Mouse (Mus musculus): ENCODE measurements around the gene Trim58. TPM values are rescaled to one million over a fixed set of nuclear protein-coding genes. Genes with fewer than 3 reads are reported as not detected.

Gene Trim58
- total and polyA plus RNA-seq, 2 experiments from 2014 or later = 0.05 TPM; not detected in 1

GRCm38 (mm10) chr11:58604688-58605087, 35.6 kb upstream of the Trim58 start:
- WGBS = 60% methylated on average over 2 of the region's 2 CpGs
- DNase-seq (ENCODE audit: low spot score) = no peak
- ATAC-seq (ENCODE audit: insufficient read depth, low read depth) = no peak
- TF ChIP-seq CTCF (IDR thresholded peaks at IDR 0.05; ENCODE audit: low read depth) = no peak
- no peak for TF ChIP-seq EP300 (IDR thresholded peaks at IDR 0.05; ENCODE audit: low read depth)
- H3K36me3 ChIP-seq (replicated peaks; ENCODE audit: control insufficient read depth, insufficient read depth, low read length) = no peaks in the 10 kb centered on the region
- no peaks in the 10 kb centered on the region for H3K27me3 ChIP-seq (ENCODE audit: control insufficient read depth, insufficient read depth, low read length)
- no peak overlapping the region for H3K4me2 ChIP-seq (ENCODE audit: low read depth, low read length)
- no peaks in the 10 kb centered on the region for H3K9me3 ChIP-seq (replicated peaks; ENCODE audit: control insufficient read depth, low read length)
- H3K9ac ChIP-seq (replicated peaks; ENCODE audit: low read depth, low read length) = no peak overlapping the region
- no peaks in the 10 kb centered on the region for H3K4me1 ChIP-seq (ENCODE audit: control insufficient read depth, insufficient read depth)
- H3K4me3 ChIP-seq (ENCODE audit: low read depth, low read length) = no peak overlapping the region
- no peak overlapping the region for H3K27ac ChIP-seq (ENCODE audit: low read depth)

GRCm38 (mm10) chr11:58605228-58605627, 35.0 kb upstream of the Trim58 start:
- WGBS = 41% methylated on average over 3 of the region's 3 CpGs
- no peak for ATAC-seq (ENCODE audit: insufficient read depth, low read depth)
- no peaks in the 10 kb centered on the region for H3K36me3 ChIP-seq (replicated peaks; ENCODE audit: control insufficient read depth, insufficient read depth, low read length)
- no peak overlapping the region for H3K4me3 ChIP-seq (ENCODE audit: low read depth, low read length)
- no peaks in the 10 kb centered on the region for H3K27me3 ChIP-seq (ENCODE audit: control insufficient read depth, insufficient read depth, low read length)
- no peak for TF ChIP-seq CTCF (IDR thresholded peaks at IDR 0.05; ENCODE audit: low read depth)
- TF ChIP-seq EP300 (IDR thresholded peaks at IDR 0.05; ENCODE audit: low read depth) = no peak
- no peak overlapping the region for H3K27ac ChIP-seq (ENCODE audit: low read depth)
- H3K4me1 ChIP-seq (ENCODE audit: control insufficient read depth, insufficient read depth) = no peaks in the 10 kb centered on the region
- H3K9ac ChIP-seq (replicated peaks; ENCODE audit: low read depth, low read length) = no peak overlapping the region
- no peak for DNase-seq (ENCODE audit: low spot score)
- H3K9me3 ChIP-seq (replicated peaks; ENCODE audit: control insufficient read depth, low read length) = no peaks in the 10 kb centered on the region
- no peak overlapping the region for H3K4me2 ChIP-seq (ENCODE audit: low read depth, low read length)

- no peak for TF ChIP-seq EP300 (IDR thresholded peaks at IDR 0.05; ENCODE audit: low read depth)
- TF ChIP-seq CTCF (IDR thresholded peaks at IDR 0.05; ENCODE audit: low read depth) = no peak
- no peaks in the 10 kb centered on the region for H3K9me3 ChIP-seq (replicated peaks; ENCODE audit: control insufficient read depth, low read length)
- H3K36me3 ChIP-seq (replicated peaks; ENCODE audit: control insufficient read depth, insufficient read depth, low read length) = no peaks in the 10 kb centered on the region
- WGBS = 72% methylated on average over 12 of the region's 12 CpGs
- no peaks in the 10 kb centered on the region for H3K27me3 ChIP-seq (ENCODE audit: control insufficient read depth, insufficient read depth, low read length)
- H3K4me3 ChIP-seq (ENCODE audit: low read depth, low read length) = no peak overlapping the region
- no peak overlapping the region for H3K4me2 ChIP-seq (ENCODE audit: low read depth, low read length)
- no peak for DNase-seq (ENCODE audit: low spot score)
- no peak for ATAC-seq (ENCODE audit: insufficient read depth, low read depth)
- no peak overlapping the region for H3K9ac ChIP-seq (replicated peaks; ENCODE audit: low read depth, low read length)
- no peak overlapping the region for H3K27ac ChIP-seq (ENCODE audit: low read depth)
- H3K4me1 ChIP-seq (ENCODE audit: control insufficient read depth, insufficient read depth) = no peaks in the 10 kb centered on the region
Observed at GRCm38 (mm10) chr11:58606177-58606919, 33.9 kb upstream of the Trim58 start.

GRCm38 (mm10) chr11:58607030-58607429, 33.2 kb upstream of the Trim58 start:
- WGBS = 75% methylated on average over 6 of the region's 6 CpGs
- TF ChIP-seq CTCF (IDR thresholded peaks at IDR 0.05; ENCODE audit: low read depth) = no peak
- TF ChIP-seq EP300 (IDR thresholded peaks at IDR 0.05; ENCODE audit: low read depth) = no peak
- Histone ChIP-seq H3K27me3 (ENCODE audit: control insufficient read depth, insufficient read depth, low read length) (no peaks in the 10 kb centered on the region), H3K27ac (ENCODE audit: low read depth) (no peak overlapping the region), H3K9ac (replicated peaks; ENCODE audit: low read depth, low read length) (no peak overlapping the region), H3K36me3 (replicated peaks; ENCODE audit: control insufficient read depth, insufficient read depth, low read length) (no peaks in the 10 kb centered on the region), H3K4me1 (ENCODE audit: control insufficient read depth, insufficient read depth) (no peaks in the 10 kb centered on the region), H3K9me3 (replicated peaks; ENCODE audit: control insufficient read depth, low read length) (no peaks in the 10 kb centered on the region), H3K4me2 (ENCODE audit: low read depth, low read length) (no peak overlapping the region), H3K4me3 (ENCODE audit: low read depth, low read length) (no peak overlapping the region)
- no peak for DNase-seq (ENCODE audit: low spot score)
- ATAC-seq (ENCODE audit: insufficient read depth, low read depth) = no peak

- Histone ChIP-seq H3K9ac (replicated peaks; ENCODE audit: low read depth, low read length) (no peak overlapping the region), H3K9me3 (replicated peaks; ENCODE audit: control insufficient read depth, low read length) (no peaks in the 10 kb centered on the region), H3K36me3 (replicated peaks; ENCODE audit: control insufficient read depth, insufficient read depth, low read length) (no peaks in the 10 kb centered on the region), H3K27me3 (ENCODE audit: control insufficient read depth, insufficient read depth, low read length) (no peaks in the 10 kb centered on the region), H3K4me2 (ENCODE audit: low read depth, low read length) (no peak overlapping the region), H3K4me1 (ENCODE audit: control insufficient read depth, insufficient read depth) (no peaks in the 10 kb centered on the region), H3K4me3 (ENCODE audit: low read depth, low read length) (no peak overlapping the region), H3K27ac (ENCODE audit: low read depth) (no peak overlapping the region)
- TF ChIP-seq CTCF (IDR thresholded peaks at IDR 0.05; ENCODE audit: low read depth) (no peak), EP300 (IDR thresholded peaks at IDR 0.05; ENCODE audit: low read depth) (no peak)
- DNase-seq (ENCODE audit: low spot score) (no peak), ATAC-seq (ENCODE audit: insufficient read depth, low read depth) (no peak)
- 57% methylated on average over 3 of the region's 3 CpGs for WGBS
Observed at GRCm38 (mm10) chr11:58613359-58613758, 26.9 kb upstream of the Trim58 start.

GRCm38 (mm10) chr11:58614526-58614925, 25.7 kb upstream of the Trim58 start:
- Histone ChIP-seq H3K4me1 (ENCODE audit: control insufficient read depth, insufficient read depth) (no peaks in the 10 kb centered on the region), H3K9ac (replicated peaks; ENCODE audit: low read depth, low read length) (no peak overlapping the region), H3K9me3 (replicated peaks; ENCODE audit: control insufficient read depth, low read length) (no peaks in the 10 kb centered on the region), H3K36me3 (replicated peaks; ENCODE audit: control insufficient read depth, insufficient read depth, low read length) (no peaks in the 10 kb centered on the region), H3K27ac (ENCODE audit: low read depth) (no peak overlapping the region), H3K4me2 (ENCODE audit: low read depth, low read length) (no peak overlapping the region), H3K27me3 (ENCODE audit: control insufficient read depth, insufficient read depth, low read length) (no peaks in the 10 kb centered on the region), H3K4me3 (ENCODE audit: low read depth, low read length) (no peak overlapping the region)
- no peak for TF ChIP-seq EP300 (IDR thresholded peaks at IDR 0.05; ENCODE audit: low read depth)
- TF ChIP-seq CTCF (IDR thresholded peaks at IDR 0.05; ENCODE audit: low read depth) = no peak
- no peak for ATAC-seq (ENCODE audit: insufficient read depth, low read depth)
- DNase-seq (ENCODE audit: low spot score) = no peak

All from heart, postnatal 0 days (tissue).